Mouse (Mus musculus) lung, embryonic 15.5 days (tissue): ENCODE results near the gene Sgf29. TPM values are rescaled to one million over a fixed set of nuclear protein-coding genes. Genes with fewer than 3 reads are reported as not detected.

Source experiments
- ATAC-seq: fragments of 200-750 bp; cut with Nextera tagmentation; 2 replicates; pipeline ENCODE4 v1.8.0; 2017; ENCODE audit warnings: moderate number of reproducible peaks, borderline replicate concordance; ENCODE audit not compliant: low FRiP score, low TSS enrichment; ENCODE audit errors: extremely low read depth
- H3K27ac ChIP-seq: fragments of 300-500 bp; sonication (generic); 2 replicates; pipeline ENCODE4 v1.5.1; 2015; ENCODE audit warnings: moderate library complexity, mild to moderate bottlenecking, inconsistent platforms
- H3K27me3 ChIP-seq: fragments of 300-500 bp; sonication (generic); 2 replicates; pipeline ENCODE4 v1.6.1; 2015; ENCODE audit warnings: inconsistent platforms
- H3K36me3 ChIP-seq: fragments of 300-500 bp; sonication (generic); 2 replicates; pipeline ENCODE4 v1.6.1; 2015; ENCODE audit warnings: inconsistent platforms
- H3K4me1 ChIP-seq: fragments of 300-500 bp; sonication (generic); 2 replicates; pipeline ENCODE4 v1.6.1; 2015; ENCODE audit warnings: inconsistent platforms
- H3K4me2 ChIP-seq: fragments of 300-500 bp; sonication (generic); 2 replicates; pipeline ENCODE4 v1.6.1; 2015; ENCODE audit warnings: inconsistent platforms, mild to moderate bottlenecking, moderate library complexity
- H3K4me3 ChIP-seq: fragments of 300-500 bp; sonication (generic); 2 replicates; pipeline ENCODE4 v1.5.1; 2015; ENCODE audit warnings: mild to moderate bottlenecking, inconsistent platforms
- H3K9ac ChIP-seq: fragments of 300-500 bp; sonication (generic); 2 replicates; pipeline ENCODE4 v1.6.1; 2015; ENCODE audit warnings: inconsistent platforms
- H3K9me3 ChIP-seq: fragments of 300-500 bp; sonication (generic); 2 replicates; pipeline ENCODE4 v1.6.1; 2016; ENCODE audit warnings: inconsistent platforms
- WGBS: fragments of 180-500 bp; shearing (Covaris S2); methylation state at CpG from one replicate; pipeline ENCODE4 v1.1.7; 2015; 5-methylcytosine and 5-hydroxymethylcytosine counted together
- polyA plus RNA-seq: library from polyadenylated mRNA; unstranded; fragments of >200 nt; fragmentation: Nextera tagmentation; extraction: Ambion mirVana; gene quantifications from 2 replicates; pipeline ENCODE4 v1.2.1, GENCODE M21; 2015

Sgf29 gene
- polyA plus RNA-seq, 1 experiment from 2014 or later = 47.3 TPM

DNA sequence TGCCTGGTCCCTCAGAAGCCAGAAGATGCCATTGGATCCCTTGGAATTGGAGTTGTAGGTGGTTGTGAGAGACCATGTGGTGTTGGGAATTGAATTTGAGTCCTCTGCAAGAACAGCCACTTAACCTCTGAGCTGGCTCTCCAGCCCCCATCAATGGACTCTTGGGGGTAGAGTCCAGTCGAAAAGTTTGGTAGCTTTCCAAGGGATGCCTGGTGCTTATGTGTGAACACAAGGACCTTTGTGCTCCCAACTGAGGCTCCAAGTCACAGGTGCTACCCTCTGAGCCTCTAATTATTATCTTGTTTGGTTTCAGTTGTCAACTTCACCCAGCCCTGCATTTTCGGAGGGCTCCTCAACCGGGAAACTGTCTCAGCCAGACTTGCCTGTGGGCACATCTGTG is 41.6 kb downstream of the Sgf29 start:
- H3K27me3 ChIP-seq = no peaks in the 10 kb centered on the region
- H3K9me3 ChIP-seq = no peaks in the 10 kb centered on the region
- no peak overlapping the region for H3K4me2 ChIP-seq
- H3K4me3 ChIP-seq = no peak overlapping the region
- H3K4me1 ChIP-seq = peaks cover 17% of the 10 kb centered on the region
- no peak for ATAC-seq
- H3K27ac ChIP-seq = no peak overlapping the region
- no peak overlapping the region for H3K9ac ChIP-seq
- peaks cover 18% of the 10 kb centered on the region; the same call in 1 of the 2 replicates for H3K36me3 ChIP-seq
- 87% methylated on average over 3 of the region's 3 CpGs for WGBS

DNA sequence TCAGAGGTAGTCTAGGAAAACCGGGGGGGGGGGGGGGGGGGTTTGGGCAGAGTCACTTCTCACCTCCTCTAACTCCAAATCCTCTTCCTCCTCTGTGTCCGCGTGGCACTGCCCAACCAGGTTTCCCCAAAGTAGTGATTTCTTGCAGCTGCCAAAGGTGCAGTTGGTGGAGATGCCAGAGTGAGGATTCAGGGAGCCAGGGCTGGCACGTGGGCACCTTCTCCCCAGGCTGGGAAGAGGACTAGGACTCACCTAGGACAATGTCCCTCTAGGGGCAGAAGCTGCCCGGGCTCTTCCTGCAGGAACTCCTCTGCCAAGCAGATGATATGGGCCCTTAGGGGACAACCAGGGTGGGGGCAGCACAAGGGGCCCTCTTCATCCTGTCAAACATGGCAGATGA is 42.6 kb downstream of the Sgf29 start:
- Histone ChIP-seq H3K9me3 (no peaks in the 10 kb centered on the region), H3K27me3 (no peaks in the 10 kb centered on the region), H3K36me3 (peaks cover 18% of the 10 kb centered on the region; the same call in 1 of the 2 replicates), H3K27ac (no peak overlapping the region), H3K4me2 (no peak overlapping the region), H3K4me1 (peaks cover 21% of the 10 kb centered on the region), H3K9ac (no peak overlapping the region), H3K4me3 (no peak overlapping the region)
- no peak for ATAC-seq
- WGBS = 75% methylated on average over 5 of the region's 5 CpGs

DNA sequence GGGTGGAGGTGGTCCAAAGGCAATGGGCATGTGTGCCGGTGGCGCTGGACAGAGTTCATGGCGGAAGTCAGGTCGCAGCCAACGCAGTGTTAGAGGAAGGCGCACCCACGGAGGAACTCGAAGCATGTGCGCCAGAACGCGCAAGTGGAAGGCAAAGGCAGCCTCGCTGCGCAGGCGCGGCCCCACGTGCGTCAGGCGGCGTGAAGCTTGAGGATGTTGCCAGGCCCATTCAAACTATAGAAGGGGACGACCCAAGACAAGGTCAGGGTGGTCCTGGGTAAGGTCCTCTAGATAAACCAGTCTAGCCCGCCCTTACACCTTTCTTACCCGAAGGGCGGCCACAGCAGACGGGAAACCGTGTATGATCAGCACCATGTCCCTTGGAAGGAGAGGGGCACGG is 43.3 kb downstream of the Sgf29 start:
- Histone ChIP-seq H3K27me3 (no peaks in the 10 kb centered on the region), H3K27ac (no peak overlapping the region), H3K4me3 (no peak overlapping the region), H3K9me3 (no peaks in the 10 kb centered on the region), H3K9ac (no peak overlapping the region), H3K4me2 (no peak overlapping the region), H3K4me1 (peaks cover 28% of the 10 kb centered on the region), H3K36me3 (peaks cover 18% of the 10 kb centered on the region; the same call in 1 of the 2 replicates)
- WGBS = 95% methylated on average over 26 of the region's 26 CpGs
- ATAC-seq = no peak

DNA sequence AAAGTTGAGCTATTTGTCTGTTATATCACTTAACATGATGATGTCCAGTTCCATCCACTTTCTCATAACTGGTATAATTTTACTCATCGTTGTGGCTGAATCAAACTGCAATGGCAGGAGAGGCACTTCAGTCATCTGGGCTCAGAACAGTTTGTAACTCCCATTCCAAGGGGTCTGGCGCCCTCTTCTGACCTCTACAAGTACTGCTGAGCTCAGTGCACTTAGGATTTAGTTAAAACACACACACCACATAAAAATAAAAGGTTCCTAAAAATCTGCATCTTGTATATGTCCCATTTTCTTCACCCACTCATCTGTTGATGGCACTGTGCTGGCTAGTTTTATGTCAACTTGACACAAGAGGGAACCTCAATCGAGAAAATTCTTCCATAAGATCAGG is 44.1 kb downstream of the Sgf29 start:
- no peak for ATAC-seq
- no peaks in the 10 kb centered on the region for H3K9me3 ChIP-seq
- 26% methylated on average over 3 of the region's 3 CpGs for WGBS

DNA sequence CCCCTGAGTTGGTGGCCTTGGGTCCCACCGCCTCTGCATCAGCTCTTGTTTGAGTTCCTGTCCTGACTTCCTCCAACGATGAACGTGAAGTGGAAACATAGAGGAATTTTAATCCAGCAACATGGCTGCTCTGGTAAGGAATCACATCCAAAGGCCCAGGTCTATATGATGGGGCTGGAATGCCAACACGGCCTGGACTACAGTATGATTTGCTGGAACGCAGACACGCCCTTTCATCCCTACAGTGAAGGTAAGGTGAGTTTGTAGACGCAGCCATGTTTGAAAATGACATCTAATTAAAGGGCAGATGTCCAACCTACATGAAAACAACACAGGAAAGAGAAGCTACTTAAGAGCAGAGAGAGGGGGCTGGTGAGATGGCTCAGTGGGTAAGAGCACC is 44.7 kb downstream of the Sgf29 start:
- no peak for ATAC-seq
- no peak overlapping the region for H3K4me2 ChIP-seq
- H3K9me3 ChIP-seq = no peaks in the 10 kb centered on the region
- WGBS = 74% methylated on average over 7 of the region's 7 CpGs
- H3K27ac ChIP-seq = no peak overlapping the region
- H3K27me3 ChIP-seq = no peaks in the 10 kb centered on the region
- peaks cover 19% of the 10 kb centered on the region; the same call in 1 of the 2 replicates for H3K36me3 ChIP-seq
- no peak overlapping the region for H3K4me3 ChIP-seq
- H3K4me1 ChIP-seq = peaks cover 28% of the 10 kb centered on the region
- no peak overlapping the region for H3K9ac ChIP-seq

More for the DNA sequence above, 44.1 kb downstream of the Sgf29 start:
- Histone ChIP-seq H3K4me1 (peaks cover 28% of the 10 kb centered on the region), H3K4me2 (no peak overlapping the region), H3K27me3 (no peaks in the 10 kb centered on the region), H3K9ac (no peak overlapping the region), H3K27ac (no peak overlapping the region), H3K36me3 (peaks cover 18% of the 10 kb centered on the region; the same call in 1 of the 2 replicates), H3K4me3 (no peak overlapping the region)

DNA sequence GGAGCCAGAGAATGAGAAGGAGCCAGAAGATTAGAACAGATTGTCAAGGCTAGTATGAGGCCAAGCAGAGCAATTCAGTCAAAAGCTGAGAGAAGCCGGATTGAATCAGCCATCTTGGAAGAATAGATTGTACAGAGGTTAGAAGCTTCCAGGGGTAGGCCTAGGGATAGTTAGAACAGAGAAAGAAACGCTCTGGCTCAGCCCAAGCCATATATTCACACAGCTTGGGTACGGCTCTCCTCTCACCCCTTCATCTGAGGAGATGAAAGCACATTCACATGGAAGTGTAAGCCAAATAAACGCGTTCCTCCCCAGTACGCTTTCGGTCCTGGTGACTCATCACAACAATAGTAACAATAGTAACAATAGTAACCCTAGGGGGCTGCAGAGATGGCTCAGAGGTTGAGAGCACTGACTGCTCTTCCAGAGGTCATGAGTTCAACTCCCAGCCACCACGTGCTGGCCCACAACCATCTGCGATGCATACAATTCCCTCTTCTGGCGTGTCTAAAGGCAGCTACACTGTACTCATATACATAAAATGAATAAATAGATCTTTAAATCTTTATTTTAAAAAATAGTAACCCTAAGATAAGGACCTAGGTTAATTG is 45.4 kb downstream of the Sgf29 start:
- Histone ChIP-seq H3K9me3 (no peaks in the 10 kb centered on the region), H3K9ac (peak overlapping the region; percentile 97), H3K27ac (no peak overlapping the region; the same call in 1 of the 2 replicates), H3K4me3 (peak overlapping the region; percentile 87), H3K36me3 (peaks cover 21% of the 10 kb centered on the region; the same call in 1 of the 2 replicates), H3K27me3 (no peaks in the 10 kb centered on the region), H3K4me1 (peaks cover 28% of the 10 kb centered on the region), H3K4me2 (peak overlapping the region; percentile 93)
- WGBS = 33% methylated on average over 10 of the region's 10 CpGs
- no peak for ATAC-seq

DNA sequence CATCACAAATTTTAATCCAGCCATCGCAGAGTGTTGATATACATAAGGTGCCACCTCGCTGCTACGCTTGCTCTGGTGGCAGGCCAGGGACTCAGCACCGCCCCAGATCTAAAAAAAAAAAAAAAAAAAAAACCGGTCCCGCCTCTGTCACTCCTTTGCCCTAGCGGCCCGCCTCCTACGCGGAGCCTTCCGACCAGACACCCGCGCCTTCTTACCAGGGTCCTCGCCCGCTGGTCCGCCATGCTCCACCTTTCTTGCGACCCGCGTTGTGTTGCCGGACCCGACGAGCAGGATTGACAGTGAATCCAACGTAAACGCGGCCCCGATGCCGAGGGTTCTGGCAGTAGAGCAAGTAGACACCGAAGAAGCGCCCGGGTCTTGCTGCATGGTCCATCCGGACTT is 46.1 kb downstream of the Sgf29 start, which contains the start of gene Bola2:
Gene Bola2 (plus strand): TSS at position 192 of the 402 bp plus-strand sequence.
- peak; percentile 74 for ATAC-seq
- Histone ChIP-seq H3K4me2 (peak within 1 kb of the TSS; percentile 93), H3K27ac (peak within 1 kb of the TSS; percentile 99), H3K36me3 (peaks cover 21% of the 10 kb centered on the region; the same call in 1 of the 2 replicates), H3K27me3 (no peaks in the 10 kb centered on the region), H3K4me3 (peak within 1 kb of the TSS; percentile 87), H3K9ac (peak within 1 kb of the TSS; percentile 97), H3K9me3 (no peaks in the 10 kb centered on the region), H3K4me1 (peaks cover 28% of the 10 kb centered on the region)
- under 1% methylated on average over 31 of the region's 31 CpGs for WGBS

DNA sequence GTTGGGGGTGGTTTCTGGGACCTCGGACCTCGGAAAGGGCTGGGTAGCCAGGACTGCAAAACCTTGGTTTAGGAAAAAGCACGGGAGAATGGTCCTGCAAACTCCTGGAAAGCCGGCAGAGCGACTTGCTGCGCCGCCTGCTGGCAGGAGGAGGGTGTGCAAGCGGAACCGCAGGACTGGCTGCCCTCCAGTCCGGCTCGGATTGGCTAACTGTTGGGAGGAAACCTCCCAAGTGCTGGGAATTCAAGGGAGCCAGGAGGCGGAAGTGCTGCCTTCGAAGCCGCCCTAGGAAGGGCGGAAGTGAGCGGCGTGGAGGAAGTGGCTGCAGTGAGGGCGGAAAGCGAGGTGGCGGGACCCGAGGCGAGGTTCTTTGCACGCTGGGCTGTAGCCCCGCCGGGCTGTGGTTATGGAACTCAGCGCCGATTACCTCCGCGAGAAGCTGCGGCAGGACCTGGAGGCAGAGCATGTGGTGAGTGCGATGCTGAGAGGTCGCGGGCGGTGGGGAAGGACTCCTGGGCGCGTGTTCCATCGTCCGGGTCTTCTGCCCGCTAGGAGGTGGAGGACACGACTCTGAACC is 46.6 kb downstream of the Sgf29 start, which contains the start of gene Slx1b:
Gene Slx1b (minus strand): TSS at position 154 of the 577 bp plus-strand sequence.
- under 1% methylated on average over 40 of the region's 40 CpGs for WGBS
- Histone ChIP-seq H3K9ac (peak within 1 kb of the TSS; percentile 97), H3K4me2 (peak within 1 kb of the TSS; percentile 93), H3K4me1 (peaks cover 28% of the 10 kb centered on the region), H3K9me3 (no peaks in the 10 kb centered on the region), H3K36me3 (peaks cover 20% of the 10 kb centered on the region; the same call in 1 of the 2 replicates), H3K4me3 (peak within 1 kb of the TSS; percentile 87), H3K27me3 (no peaks in the 10 kb centered on the region), H3K27ac (peak within 1 kb of the TSS; percentile 99)
- peak; percentile 97 for ATAC-seq

DNA sequence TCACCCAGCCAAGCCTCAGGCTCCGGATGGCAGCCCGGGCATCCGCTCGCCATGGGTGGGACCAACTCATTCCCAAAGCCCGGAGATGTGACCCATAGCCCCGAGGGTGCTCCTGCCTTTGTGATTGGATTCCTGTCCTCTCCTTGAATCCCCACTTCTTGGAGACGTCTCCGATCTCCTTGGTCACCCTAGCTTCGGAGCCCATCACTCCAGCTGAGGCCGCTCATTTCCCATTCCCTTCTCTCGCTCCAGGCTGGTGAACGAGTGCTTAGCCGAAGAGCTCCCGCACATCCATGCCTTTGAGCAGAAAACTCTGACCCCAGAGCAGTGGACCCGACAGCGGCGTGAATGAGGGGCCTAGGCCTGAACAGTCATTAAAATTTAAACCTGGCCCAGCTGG is 47.2 kb downstream of the Sgf29 start:
- Histone ChIP-seq H3K27ac (peak overlapping the region; percentile 48; the same call in 1 of the 2 replicates), H3K27me3 (no peaks in the 10 kb centered on the region), H3K4me3 (peak overlapping the region; percentile 87), H3K9me3 (no peaks in the 10 kb centered on the region), H3K4me2 (peak overlapping the region; percentile 93), H3K4me1 (peaks cover 33% of the 10 kb centered on the region), H3K9ac (peak overlapping the region; percentile 84), H3K36me3 (peaks cover 14% of the 10 kb centered on the region; the same call in 1 of the 2 replicates)
- 3% methylated on average over 17 of the region's 17 CpGs for WGBS
- peak; percentile 1; the same call in 1 of the 2 replicates for ATAC-seq

DNA sequence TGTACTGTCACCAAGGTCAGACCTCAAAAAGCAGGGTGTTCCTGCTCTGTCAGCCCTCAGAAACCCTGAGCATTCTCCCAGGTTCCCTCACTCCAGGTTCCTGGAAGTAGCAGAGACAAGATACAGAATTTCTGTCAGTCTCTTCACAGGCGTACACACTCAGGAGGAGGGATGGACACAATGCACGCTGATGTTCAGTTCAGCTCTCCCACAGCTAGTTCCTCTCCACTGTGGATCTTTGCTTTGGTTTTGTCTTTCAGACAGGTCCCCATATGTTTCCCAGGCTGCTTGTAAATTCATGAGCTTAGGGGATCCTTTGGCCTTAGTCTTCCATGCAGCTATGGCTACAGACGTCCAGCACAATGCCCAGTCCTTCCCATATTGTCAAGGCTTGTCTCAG is 47.8 kb downstream of the Sgf29 start:
- H3K4me1 ChIP-seq = peaks cover 35% of the 10 kb centered on the region
- no peak for ATAC-seq
- peak overlapping the region; percentile 87 for H3K4me3 ChIP-seq
- H3K9ac ChIP-seq = peak overlapping the region; percentile 84; the same call in 1 of the 2 replicates
- H3K4me2 ChIP-seq = peak overlapping the region; percentile 93
- 0 out of 2 replicates have a peak, but pooled peaks cover 10% of the 10 kb centered on the region for H3K36me3 ChIP-seq
- H3K9me3 ChIP-seq = no peaks in the 10 kb centered on the region
- H3K27ac ChIP-seq = no peak overlapping the region
- 72% methylated on average over 3 of the region's 3 CpGs for WGBS
- H3K27me3 ChIP-seq = no peaks in the 10 kb centered on the region

DNA sequence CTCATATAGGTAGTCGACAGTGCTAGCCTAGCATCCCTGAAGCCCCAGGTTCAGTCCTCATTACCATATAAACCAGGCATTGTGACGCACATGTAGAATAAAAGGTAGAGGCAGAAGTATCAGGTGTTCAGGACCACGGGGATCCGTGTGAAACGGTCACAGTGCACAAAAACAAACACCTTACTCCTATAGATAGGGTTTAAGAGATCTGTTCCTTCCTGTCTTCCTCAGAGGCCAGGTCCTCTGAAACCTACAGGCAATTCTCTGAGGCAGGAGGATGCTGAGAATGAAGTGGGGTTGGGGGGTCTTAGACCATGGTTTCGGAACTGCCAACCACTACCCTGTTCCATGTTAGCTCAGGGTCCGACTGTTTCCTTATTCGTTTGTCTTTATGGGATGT is 48.7 kb downstream of the Sgf29 start:
- Histone ChIP-seq H3K27ac (no peak overlapping the region), H3K4me1 (peaks cover 35% of the 10 kb centered on the region), H3K36me3 (0 out of 2 replicates have a peak, but pooled peaks cover 3% of the 10 kb centered on the region), H3K9ac (no peak overlapping the region), H3K4me2 (no peak overlapping the region), H3K27me3 (0 out of 2 replicates have a peak, but pooled peaks cover 1% of the 10 kb centered on the region), H3K4me3 (no peak overlapping the region), H3K9me3 (no peaks in the 10 kb centered on the region)
- no peak for ATAC-seq
- 89% methylated on average over 8 of the region's 8 CpGs for WGBS
